Mouse (Mus musculus) intestine, embryonic 16.5 days (tissue): ENCODE results near the gene Rchy1. TPM values are rescaled to one million over a fixed set of nuclear protein-coding genes. Genes with fewer than 3 reads are reported as not detected.

Experiments
- ATAC-seq: fragments of 200-750 bp; cut with Nextera tagmentation; 2 replicates; pipeline ENCODE4 v1.8.0; 2017; ENCODE audit warnings: moderate TSS enrichment, moderate library complexity
- H3K27ac ChIP-seq: fragments of 300-500 bp; sonication (generic); 2 replicates; pipeline ENCODE4 v1.5.1; 2014; ENCODE audit warnings: mild to moderate bottlenecking, low read length
- H3K27me3 ChIP-seq: fragments of 300-500 bp; sonication (generic); replicated peaks from 2 replicates; pipeline ENCODE4 v1.6.1; 2014; ENCODE audit warnings: low read length, control low read depth, mixed read lengths; ENCODE audit not compliant: control insufficient read depth, insufficient read depth
- H3K36me3 ChIP-seq: fragments of 300-500 bp; sonication (generic); 2 replicates; pipeline ENCODE4 v1.6.1; 2014; ENCODE audit warnings: low read length, control low read depth; ENCODE audit not compliant: control insufficient read depth, insufficient read depth
- H3K4me1 ChIP-seq: fragments of 300-500 bp; sonication (generic); 2 replicates; pipeline ENCODE4 v1.6.1; 2014; ENCODE audit warnings: low read length, control low read depth, mixed read lengths; ENCODE audit not compliant: control insufficient read depth, insufficient read depth
- H3K4me2 ChIP-seq: fragments of 300-500 bp; sonication (generic); 2 replicates; pipeline ENCODE4 v1.6.1; 2014; ENCODE audit warnings: low read depth, low read length, control low read depth
- H3K4me3 ChIP-seq: fragments of 300-500 bp; sonication (generic); 2 replicates; pipeline ENCODE4 v1.5.1; 2014; ENCODE audit warnings: mild to moderate bottlenecking, low read length
- H3K9ac ChIP-seq: fragments of 300-500 bp; sonication (generic); 2 replicates; pipeline ENCODE4 v1.6.1; 2014; ENCODE audit warnings: low read depth, low read length
- H3K9me3 ChIP-seq: fragments of 300-500 bp; sonication (generic); 2 replicates; pipeline ENCODE4 v1.6.1; 2016; ENCODE audit warnings: low read length, control low read depth; ENCODE audit not compliant: control insufficient read depth
- WGBS: fragments of 180-500 bp; shearing (Covaris S2); extraction: QIAGEN DNeasy Blood & Tissue Kit; methylation state at CpG from one replicate; pipeline ENCODE4 v1.1.7; 2014; 5-methylcytosine and 5-hydroxymethylcytosine counted together
- polyA plus RNA-seq: library from polyadenylated mRNA; unstranded; fragments of >200 nt; fragmentation: Nextera tagmentation; extraction: Ambion mirVana; gene quantifications from 2 replicates; pipeline ENCODE4 v1.2.1, GENCODE M21; 2015

Rchy1 gene
- polyA plus RNA-seq, 1 experiment from 2014 or later = 77.3 TPM

GRCm38 (mm10) chr5:91972046-91972445 lies 9.2 kb upstream of the Rchy1 start:
- H3K27ac ChIP-seq = no peak overlapping the region
- no peak overlapping the region for H3K9ac ChIP-seq
- no peak overlapping the region for H3K4me2 ChIP-seq
- H3K9me3 ChIP-seq = no peaks in the 10 kb centered on the region
- no peaks in the 10 kb centered on the region for H3K4me1 ChIP-seq
- no peaks in the 10 kb centered on the region for H3K36me3 ChIP-seq
- H3K27me3 ChIP-seq = no peaks in the 10 kb centered on the region
- no peak overlapping the region for H3K4me3 ChIP-seq
- ATAC-seq = no peak
- WGBS = 92% methylated on average over 3 of the region's 3 CpGs

GRCm38 (mm10) chr5:91962259-91962638 lies 619 bp downstream of the Rchy1 start:
- Histone ChIP-seq H3K4me1 (peaks cover 14% of the 10 kb centered on the region), H3K27me3 (no peaks in the 10 kb centered on the region), H3K36me3 (0 out of 2 replicates have a peak, but pooled peaks cover 2% of the 10 kb centered on the region), H3K4me2 (peak overlapping the region; percentile 63), H3K9ac (peak overlapping the region; percentile 89), H3K9me3 (no peaks in the 10 kb centered on the region), H3K27ac (peak overlapping the region; percentile 99), H3K4me3 (peak overlapping the region; percentile 74)
- under 1% methylated on average over 14 of the region's 14 CpGs for WGBS
- ATAC-seq = no peak

GRCm38 (mm10) chr5:91961370-91961769 lies 1.5 kb downstream of the Rchy1 start:
- Histone ChIP-seq H3K4me2 (peak overlapping the region; percentile 63), H3K36me3 (peaks cover 6% of the 10 kb centered on the region; the same call in 1 of the 2 replicates), H3K9ac (peak overlapping the region; percentile 89; the same call in 1 of the 2 replicates), H3K27me3 (no peaks in the 10 kb centered on the region), H3K4me3 (peak overlapping the region; percentile 74), H3K27ac (peak overlapping the region; percentile 70), H3K4me1 (peaks cover 14% of the 10 kb centered on the region), H3K9me3 (no peaks in the 10 kb centered on the region)
- ATAC-seq = peak; percentile 55
- 64% methylated on average over 1 of the region's 1 CpGs for WGBS

- Histone ChIP-seq H3K4me1 (peaks cover 14% of the 10 kb centered on the region), H3K9me3 (no peaks in the 10 kb centered on the region), H3K9ac (peak overlapping the region; percentile 36; the same call in 1 of the 2 replicates), H3K4me2 (peak overlapping the region; percentile 63), H3K27ac (peak overlapping the region; percentile 51), H3K36me3 (peaks cover 6% of the 10 kb centered on the region; the same call in 1 of the 2 replicates), H3K4me3 (peak overlapping the region; percentile 25), H3K27me3 (no peaks in the 10 kb centered on the region)
- 68% methylated on average over 3 of the region's 3 CpGs for WGBS
- no peak for ATAC-seq
Observed at GRCm38 (mm10) chr5:91960606-91961254, 2.1 kb downstream of the Rchy1 start.

GRCm38 (mm10) chr5:91959986-91960385 lies 2.9 kb downstream of the Rchy1 start:
- no peak for ATAC-seq
- Histone ChIP-seq H3K36me3 (peaks cover 6% of the 10 kb centered on the region; the same call in 1 of the 2 replicates), H3K4me1 (peaks cover 14% of the 10 kb centered on the region), H3K4me2 (peak overlapping the region; percentile 63), H3K9ac (no peak overlapping the region), H3K4me3 (no peak overlapping the region), H3K27ac (no peak overlapping the region), H3K27me3 (no peaks in the 10 kb centered on the region), H3K9me3 (no peaks in the 10 kb centered on the region)
- 73% methylated on average over 1 of the region's 1 CpGs for WGBS

- no peak overlapping the region for H3K27ac ChIP-seq
- peaks cover 14% of the 10 kb centered on the region for H3K4me1 ChIP-seq
- no peak overlapping the region for H3K9ac ChIP-seq
- H3K9me3 ChIP-seq = no peaks in the 10 kb centered on the region
- no peak overlapping the region for H3K4me2 ChIP-seq
- no peak overlapping the region for H3K4me3 ChIP-seq
- H3K27me3 ChIP-seq = no peaks in the 10 kb centered on the region
- no peak for ATAC-seq
- H3K36me3 ChIP-seq = peaks cover 6% of the 10 kb centered on the region; the same call in 1 of the 2 replicates
- WGBS = 77% methylated on average over 1 of the region's 1 CpGs
Observed at GRCm38 (mm10) chr5:91959096-91959495, 3.8 kb downstream of the Rchy1 start.

GRCm38 (mm10) chr5:91956991-91957760 lies 5.7 kb downstream of the Rchy1 start:
- no peak overlapping the region for H3K27ac ChIP-seq
- H3K9me3 ChIP-seq = no peaks in the 10 kb centered on the region
- H3K27me3 ChIP-seq = no peaks in the 10 kb centered on the region
- 92% methylated on average over 3 of the region's 3 CpGs for WGBS
- H3K9ac ChIP-seq = no peak overlapping the region
- no peak for ATAC-seq
- H3K4me1 ChIP-seq = peaks cover 12% of the 10 kb centered on the region
- H3K4me3 ChIP-seq = no peak overlapping the region
- no peak overlapping the region for H3K4me2 ChIP-seq
- H3K36me3 ChIP-seq = peaks cover 8% of the 10 kb centered on the region; the same call in 1 of the 2 replicates

- Histone ChIP-seq H3K4me1 (no peaks in the 10 kb centered on the region), H3K27ac (no peak overlapping the region), H3K27me3 (no peaks in the 10 kb centered on the region), H3K9me3 (no peaks in the 10 kb centered on the region), H3K4me2 (no peak overlapping the region), H3K4me3 (no peak overlapping the region), H3K9ac (no peak overlapping the region), H3K36me3 (peaks cover 15% of the 10 kb centered on the region; the same call in 1 of the 2 replicates)
- ATAC-seq = no peak
Observed at GRCm38 (mm10) chr5:91951404-91951803, 11.5 kb downstream of the Rchy1 start.

GRCm38 (mm10) chr5:91949441-91949840 lies 13.4 kb downstream of the Rchy1 start:
- no peak overlapping the region for H3K9ac ChIP-seq
- no peaks in the 10 kb centered on the region for H3K9me3 ChIP-seq
- no peak for ATAC-seq
- 96% methylated on average over 7 of the region's 7 CpGs for WGBS
- H3K4me1 ChIP-seq = no peaks in the 10 kb centered on the region
- no peak overlapping the region for H3K4me3 ChIP-seq
- no peaks in the 10 kb centered on the region for H3K27me3 ChIP-seq
- H3K36me3 ChIP-seq = peaks cover 15% of the 10 kb centered on the region; the same call in 1 of the 2 replicates
- no peak overlapping the region for H3K4me2 ChIP-seq
- H3K27ac ChIP-seq = no peak overlapping the region
